Mouse (Mus musculus): ENCODE data around the gene Rrm1.
"Not testable (repeated sequence)": the region's sequence is repeated elsewhere in the genome, so short reads cannot be mapped to it uniquely, and the experiment has no call there.

The Rrm1 gene

DNA sequence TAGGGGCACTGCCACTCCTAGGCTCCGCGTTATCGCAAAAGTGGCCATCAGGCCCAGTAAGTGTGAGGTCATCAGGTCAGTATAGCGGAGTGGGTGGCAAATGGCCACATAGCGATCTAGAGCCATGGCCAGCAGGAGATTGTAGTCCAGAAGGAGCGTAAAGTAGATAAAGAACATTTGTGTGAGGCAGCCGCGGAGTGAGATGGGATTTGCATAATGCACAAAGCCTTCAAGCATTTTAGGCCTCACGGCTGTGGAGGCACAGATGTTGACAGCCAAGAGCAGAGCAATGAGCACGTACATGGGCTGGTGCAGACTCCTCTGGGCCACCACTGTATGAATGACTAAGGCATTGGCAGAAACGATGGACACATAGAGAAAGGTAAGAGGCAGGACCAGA, 35.9 kb downstream of the Rrm1 start:
- DNase-seq (ENCODE audit: low read depth, low spot score), result no peak

GRCm38 (mm10) chr7:102478425-102478824, 36.9 kb downstream of the Rrm1 start:
- DNase-seq (ENCODE audit: low read depth, low spot score), result no peak

DNA sequence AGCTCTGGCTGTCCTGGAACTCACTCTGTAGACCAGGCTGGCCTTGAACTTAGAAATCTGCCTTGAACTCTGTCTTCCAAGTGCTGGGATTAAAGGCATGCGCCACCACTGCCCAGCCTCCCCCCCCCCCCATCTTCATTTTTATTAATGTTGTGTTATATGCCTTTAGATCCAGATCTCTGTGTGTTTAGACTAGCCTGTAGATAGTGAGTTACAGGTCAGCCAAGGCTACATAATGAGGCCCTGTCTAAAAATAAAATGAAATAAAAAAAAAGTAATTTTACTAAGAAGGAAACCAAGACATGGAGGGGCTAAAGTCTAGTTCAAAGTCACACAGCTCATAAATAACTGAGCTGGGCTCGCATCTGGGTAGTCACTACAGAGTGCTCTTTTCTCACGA, 37.4 kb downstream of the Rrm1 start:
- DNase-seq (ENCODE audit: low read depth, low spot score), result no peak

- DNase-seq (ENCODE audit: low read depth, low spot score), result no peak
These were observed 38.0 kb downstream of the Rrm1 start for GRCm38 (mm10) chr7:102479368-102480078.

GRCm38 (mm10) chr7:102480821-102481220, 39.3 kb downstream of the Rrm1 start:
- no peak for DNase-seq (ENCODE audit: low read depth, low spot score)

GRCm38 (mm10) chr7:102481579-102481978, 40.1 kb downstream of the Rrm1 start, which contains the start of gene Olfr543:
Gene Olfr543 (minus strand): TSS chr7:102481679.
- no peak for DNase-seq (ENCODE audit: low read depth, low spot score)

DNA sequence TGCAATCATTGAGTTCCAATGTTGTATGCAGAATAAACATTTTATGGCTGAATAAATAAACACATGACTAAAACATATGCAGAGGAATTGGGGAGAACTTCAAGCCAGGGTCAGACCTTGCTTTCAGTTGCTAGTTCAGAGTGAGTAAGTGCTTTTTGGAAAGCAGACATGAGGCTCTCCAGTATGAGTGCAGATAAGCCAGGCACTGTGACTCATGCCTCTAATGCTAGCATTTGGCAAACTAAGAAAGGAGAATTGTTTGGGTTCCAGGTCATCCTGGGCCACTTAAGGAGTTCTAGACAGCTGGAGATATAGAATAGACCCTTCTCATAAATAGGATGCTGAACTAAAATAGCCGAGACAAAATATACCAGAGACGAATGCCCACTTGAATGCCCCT, 42.2 kb downstream of the Rrm1 start:
- DNase-seq (ENCODE audit: low read depth, low spot score), result no peak

GRCm38 (mm10) chr7:102484766-102485165, 43.3 kb downstream of the Rrm1 start:
- DNase-seq (ENCODE audit: low read depth, low spot score), result not testable (repeated sequence)

- DNase-seq (ENCODE audit: low read depth, low spot score), result no peak
These were observed 44.6 kb downstream of the Rrm1 start for GRCm38 (mm10) chr7:102486105-102486504.

DNA sequence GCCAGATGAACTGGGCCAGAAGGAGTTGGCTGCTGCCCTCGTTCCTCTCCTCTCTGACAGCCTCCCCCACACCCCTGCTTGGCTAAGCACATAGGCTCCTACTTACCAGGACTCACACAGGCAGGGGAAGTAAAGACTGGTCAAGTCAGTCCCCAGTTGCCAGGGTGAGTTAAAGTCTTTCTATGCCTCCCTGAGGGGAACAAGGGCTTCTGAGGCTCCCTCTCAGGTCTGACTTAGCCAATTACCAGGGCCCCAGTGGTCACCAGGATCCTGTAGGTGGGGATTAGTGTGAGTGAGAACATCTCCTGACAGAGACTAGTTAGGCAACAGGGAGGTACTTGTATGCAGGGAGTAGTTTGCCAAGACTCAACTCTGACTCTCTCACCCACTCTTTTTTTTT, 46.7 kb downstream of the Rrm1 start, which contains the start of gene Olfr544:
Olfr544 (minus strand) TSS at position 153 of the 400 bp plus-strand sequence.
- DNase-seq (ENCODE audit: low read depth, low spot score), result no peak

DNA sequence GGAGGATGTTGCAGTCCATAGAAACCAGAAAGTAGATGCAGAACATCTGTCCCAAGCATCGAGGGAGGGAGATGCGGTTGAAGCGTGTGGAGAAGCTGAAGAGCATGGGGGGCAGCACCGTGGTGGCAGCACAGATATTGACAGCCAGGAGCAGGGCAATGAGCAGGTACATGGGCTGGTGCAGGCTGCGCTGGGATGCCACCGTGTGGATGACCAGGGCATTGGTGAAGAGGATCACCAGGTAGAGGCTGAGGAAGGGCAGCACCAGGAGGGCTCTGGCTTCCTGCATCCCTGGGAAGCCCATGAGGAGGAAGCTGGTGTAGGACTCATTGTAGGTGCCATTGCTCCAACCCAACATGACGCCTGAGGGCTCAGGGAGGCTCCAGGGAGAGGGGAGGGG, 52.9 kb downstream of the Rrm1 start:
- DNase-seq (ENCODE audit: low read depth, low spot score), result not testable (repeated sequence)

DNA sequence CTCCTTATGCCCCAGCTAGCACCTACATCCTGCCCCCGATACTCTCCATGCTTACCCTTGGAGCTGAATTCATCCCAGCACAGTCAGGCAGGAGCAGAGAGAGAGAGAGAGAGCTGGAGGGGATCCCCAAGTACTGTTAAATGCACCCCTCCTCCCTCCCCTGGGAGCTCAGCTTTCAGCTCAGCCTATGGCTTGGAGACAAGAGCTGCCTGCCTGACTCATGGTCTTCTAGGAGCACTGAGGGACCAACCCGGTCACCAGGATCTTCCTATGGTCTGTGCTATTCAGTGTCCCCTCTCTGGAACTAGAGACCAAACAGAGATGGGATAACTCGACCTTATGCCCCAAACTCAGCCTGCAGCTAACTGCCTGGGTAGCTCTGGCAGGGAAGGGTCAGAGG, 58.0 kb downstream of the Rrm1 start, which contains the start of gene Olfr545:
Olfr545 (minus strand) TSS at position 101 of the 400 bp plus-strand sequence.
- no peak for DNase-seq (ENCODE audit: low read depth, low spot score)

- no peak for DNase-seq (ENCODE audit: low read depth, low spot score)
These were observed 60.5 kb downstream of the Rrm1 start for GRCm38 (mm10) chr7:102501986-102502385.

DNA sequence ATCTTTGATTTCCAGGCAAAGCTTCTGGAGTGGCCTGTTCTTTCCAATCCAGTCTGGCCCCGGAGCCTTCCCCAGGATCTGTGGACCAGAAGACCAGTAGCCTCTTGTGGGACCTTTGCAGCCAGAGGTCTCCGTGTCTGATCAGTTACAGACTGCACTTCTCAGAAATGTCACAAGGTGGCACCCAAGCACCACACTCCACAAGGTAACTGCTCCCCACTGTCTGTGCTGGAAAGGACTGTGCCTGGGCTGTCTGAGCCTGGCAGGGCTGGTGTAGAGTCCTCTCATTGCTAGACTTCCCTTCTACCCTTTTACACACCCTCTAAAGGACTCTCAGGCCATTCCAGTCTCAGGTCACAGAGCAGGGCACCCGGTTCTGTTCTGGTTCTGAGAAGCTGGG, 65.4 kb downstream of the Rrm1 start:
- peak; percentile 64 for DNase-seq (ENCODE audit: low read depth, low spot score)

- DNase-seq (ENCODE audit: low read depth, low spot score), result no peak
These were observed 66.6 kb downstream of the Rrm1 start for GRCm38 (mm10) chr7:102508066-102508465.

- DNase-seq (ENCODE audit: low read depth, low spot score), result no peak
These were observed 67.2 kb downstream of the Rrm1 start for GRCm38 (mm10) chr7:102508666-102509065.

- no peak for DNase-seq (ENCODE audit: low read depth, low spot score)
These were observed 68.2 kb downstream of the Rrm1 start for GRCm38 (mm10) chr7:102509726-102510125.

- no peak for DNase-seq (ENCODE audit: low read depth, low spot score)
These were observed 70.4 kb downstream of the Rrm1 start for GRCm38 (mm10) chr7:102511927-102512326.

DNA sequence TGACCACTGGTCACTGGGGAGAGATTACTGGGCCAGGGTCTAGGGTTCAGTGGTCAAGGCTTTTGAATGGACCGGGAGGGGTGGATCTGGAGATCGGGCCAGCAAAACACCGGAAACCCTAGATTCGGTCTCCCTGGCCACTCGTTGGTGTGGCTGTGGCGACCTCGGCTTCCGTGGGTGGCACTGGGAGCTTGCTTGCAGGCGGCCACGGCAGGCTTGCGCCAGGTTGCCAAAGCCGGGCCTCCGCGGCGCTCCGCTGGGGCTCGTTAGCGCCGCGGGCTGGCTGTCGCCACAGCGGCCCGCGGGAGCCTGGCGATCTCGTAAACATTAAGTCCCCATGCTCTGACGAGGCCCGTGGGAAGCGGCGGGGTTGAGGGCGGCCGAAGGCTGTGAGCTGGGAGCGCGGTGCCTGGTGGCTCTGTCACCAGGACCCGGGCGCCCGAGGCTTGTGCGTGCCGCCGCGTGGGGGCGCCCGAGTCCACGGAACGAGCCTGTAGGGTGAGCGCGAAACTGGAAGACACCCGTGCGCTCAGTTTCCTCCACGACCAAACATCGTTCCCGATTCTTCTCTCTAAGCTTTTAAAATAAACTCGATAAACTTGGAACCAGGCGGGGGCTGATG, 71.4 kb downstream of the Rrm1 start:
- DNase-seq (ENCODE audit: low read depth, low spot score), result peak; percentile 62

GRCm38 (mm10) chr7:102514144-102514543, 72.6 kb downstream of the Rrm1 start:
- no peak for DNase-seq (ENCODE audit: low read depth, low spot score)

DNA sequence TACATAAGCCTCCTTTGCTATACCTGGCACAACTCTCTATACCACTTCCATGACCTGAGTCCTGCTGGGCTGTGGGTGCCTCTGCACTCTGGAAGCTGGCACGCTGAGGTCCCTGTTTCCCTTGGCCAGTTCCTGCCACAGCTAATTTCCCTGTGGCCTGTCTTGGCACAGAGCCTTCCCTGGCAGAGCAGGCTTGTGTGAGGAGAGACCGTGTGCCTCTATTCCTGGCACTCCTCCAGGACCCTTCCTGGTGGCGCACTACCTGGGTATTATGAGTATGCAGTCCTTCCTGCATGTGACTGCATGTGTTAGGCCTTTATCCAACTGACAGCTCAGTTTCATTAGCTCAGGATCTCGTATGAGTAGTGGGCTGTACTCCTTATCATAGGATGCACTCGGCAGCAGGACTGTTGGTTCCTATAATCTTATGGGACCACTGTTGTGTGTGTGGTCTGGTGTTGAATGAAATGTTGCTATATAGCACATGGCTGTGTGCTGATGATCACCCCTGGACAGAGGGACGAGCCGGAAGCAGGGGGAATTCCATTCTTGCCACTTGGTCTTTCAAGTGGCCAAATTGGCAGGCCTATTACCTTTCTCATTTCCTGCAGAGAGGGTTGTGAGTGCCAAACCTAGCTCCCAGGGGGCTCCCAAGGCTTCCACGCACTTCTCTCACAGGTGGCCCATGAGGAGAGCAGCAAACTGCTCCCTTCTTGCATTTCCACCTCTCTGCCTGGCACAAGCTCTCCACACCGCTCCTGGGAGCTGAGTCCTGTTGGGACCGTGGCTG, 75.0 kb downstream of the Rrm1 start:
- no peak for DNase-seq (ENCODE audit: low read depth, low spot score)

GRCm38 (mm10) chr7:102517051-102517335, 75.5 kb downstream of the Rrm1 start:
- no peak for DNase-seq (ENCODE audit: low read depth, low spot score)

All from retina, postnatal 7 days (tissue).